Mouse (Mus musculus): ENCODE results near the gene Efna2. TPM values are rescaled to one million over a fixed set of nuclear protein-coding genes. Genes with fewer than 3 reads are reported as not detected.
A peak's percentile ranks its signal among the peaks of the same experiment; 100 is the strongest.
"Not testable (repeated sequence)": the region's sequence is repeated elsewhere in the genome, so short reads cannot be mapped to it uniquely, and the experiment has no call there.

Gene Efna2
- total RNA-seq, 2 experiments from 2014 or later = 1.1 to 1.4 TPM

- intact Hi-C loops (cut with DNase I) = no loop called here
- DNase-seq = no peak
Observed at GRCm38 (mm10) chr10:80164161-80164997, 14.9 kb upstream of the Efna2 start.

DNA sequence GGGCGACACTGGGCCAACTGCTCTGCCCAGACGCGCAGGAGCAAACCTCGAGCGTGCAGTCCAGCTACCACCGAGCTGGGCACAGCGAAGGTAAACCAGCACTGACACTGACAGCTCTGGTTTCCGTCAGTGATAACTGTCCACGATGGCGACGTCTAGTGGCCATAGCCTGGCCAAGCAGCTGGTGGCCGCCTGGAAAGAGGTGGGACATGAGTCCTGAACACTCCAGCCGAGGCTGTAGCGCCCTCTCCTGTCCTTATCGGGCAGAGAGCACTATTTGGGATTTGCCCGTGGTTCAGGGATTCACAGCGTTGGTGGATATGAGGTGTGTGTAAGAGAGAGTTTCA is 14.3 kb upstream of the Efna2 start:
- intact Hi-C loops (cut with DNase I) = loop anchor here (1.0 kb wide), 1 partner anchor 20 kb away; no protein-coding TSS in a partner anchor
- DNase-seq = peak; percentile 95 to 98

GRCm38 (mm10) chr10:80165392-80166128 is 13.7 kb upstream of the Efna2 start, which contains the start of gene Cirbp:
Cirbp (plus strand) TSS chr10:80165985.
- intact Hi-C loops (cut with DNase I) = loop anchor here (1.0 kb wide), 1 partner anchor 20 kb away; no protein-coding TSS in a partner anchor
- DNase-seq = no peak

DNA sequence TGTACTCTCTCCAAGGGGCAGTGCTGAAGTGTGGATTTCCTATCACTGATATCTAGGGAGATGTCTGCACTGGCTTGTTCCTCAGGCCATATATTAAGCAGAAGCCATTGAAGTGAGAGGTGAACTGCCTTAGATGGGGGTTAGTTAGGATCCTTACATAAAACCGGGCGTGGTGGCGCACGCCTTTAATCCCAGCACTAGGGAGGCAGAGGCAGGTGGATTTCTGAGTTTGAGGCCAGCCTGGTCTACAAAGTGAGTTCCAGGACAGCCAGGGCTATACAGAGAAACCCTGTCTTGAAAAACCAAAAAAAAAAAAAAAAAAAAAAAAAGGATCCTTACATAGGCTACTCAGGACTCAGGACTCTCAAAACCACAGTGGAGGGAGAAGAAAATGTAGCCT is 13.1 kb upstream of the Efna2 start:
- intact Hi-C loops (cut with DNase I) = not testable (repeated sequence)

GRCm38 (mm10) chr10:80167460-80168037 is 11.7 kb upstream of the Efna2 start:
- peak; percentile 98 to 99 for DNase-seq
- intact Hi-C loops (cut with DNase I) = no loop called here

More for the DNA sequence above, 13.1 kb upstream of the Efna2 start:
- not testable (repeated sequence) for DNase-seq

DNA sequence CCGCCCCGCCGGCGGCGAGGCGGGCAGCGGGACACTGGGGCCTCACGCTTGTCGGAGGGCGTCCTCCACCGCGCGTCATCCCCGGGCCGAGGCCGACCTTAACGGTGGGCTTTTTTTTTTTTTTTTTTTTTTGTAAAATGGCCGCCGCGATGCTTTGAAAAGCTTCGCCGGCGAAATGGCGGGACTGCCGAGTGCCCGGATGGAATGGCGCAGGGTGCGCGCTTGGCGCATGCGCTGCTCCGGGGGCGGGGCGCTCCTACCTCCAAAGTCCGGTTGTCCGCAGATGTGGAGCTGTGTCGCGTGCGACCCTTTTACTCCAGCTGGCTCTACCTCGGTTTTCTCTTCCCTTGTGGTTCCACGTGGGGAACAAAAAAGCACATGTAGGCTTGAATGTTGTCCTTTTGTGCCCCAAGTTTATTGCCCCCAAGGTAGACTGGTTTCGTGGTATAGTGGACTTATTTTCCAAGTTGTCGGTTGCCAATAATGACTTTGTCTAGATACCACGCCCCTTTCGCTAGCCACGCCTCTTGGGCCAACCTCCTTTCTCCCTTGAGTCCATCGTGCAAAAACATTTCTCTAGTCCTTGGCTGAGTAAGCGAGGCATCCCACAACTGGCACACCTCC is 11.1 kb upstream of the Efna2 start:
- intact Hi-C loops (cut with DNase I) = no loop called here
- peak; percentile 94 to 97 for DNase-seq

GRCm38 (mm10) chr10:80169070-80169469 is 10.2 kb upstream of the Efna2 start:
- intact Hi-C loops (cut with DNase I) = no loop called here
- DNase-seq = no peak

DNA sequence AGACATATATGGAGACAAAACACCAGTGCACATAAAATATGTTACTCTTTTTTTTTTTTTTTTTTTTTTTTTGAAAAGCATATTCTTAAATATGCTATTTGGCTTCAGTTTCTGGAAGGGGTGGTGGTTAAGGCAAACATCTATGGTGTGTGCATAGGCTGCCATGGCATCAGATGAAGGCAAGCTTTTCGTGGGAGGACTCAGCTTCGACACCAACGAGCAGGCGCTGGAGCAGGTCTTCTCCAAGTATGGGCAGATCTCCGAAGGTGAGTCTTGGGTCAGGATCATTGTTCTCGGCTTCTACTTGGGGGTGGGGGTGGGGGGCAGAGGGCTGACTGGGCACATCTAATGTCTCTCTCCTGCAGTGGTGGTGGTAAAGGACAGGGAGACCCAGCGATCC is 9.6 kb upstream of the Efna2 start:
- intact Hi-C loops (cut with DNase I) = no loop called here
- no peak for DNase-seq

DNA sequence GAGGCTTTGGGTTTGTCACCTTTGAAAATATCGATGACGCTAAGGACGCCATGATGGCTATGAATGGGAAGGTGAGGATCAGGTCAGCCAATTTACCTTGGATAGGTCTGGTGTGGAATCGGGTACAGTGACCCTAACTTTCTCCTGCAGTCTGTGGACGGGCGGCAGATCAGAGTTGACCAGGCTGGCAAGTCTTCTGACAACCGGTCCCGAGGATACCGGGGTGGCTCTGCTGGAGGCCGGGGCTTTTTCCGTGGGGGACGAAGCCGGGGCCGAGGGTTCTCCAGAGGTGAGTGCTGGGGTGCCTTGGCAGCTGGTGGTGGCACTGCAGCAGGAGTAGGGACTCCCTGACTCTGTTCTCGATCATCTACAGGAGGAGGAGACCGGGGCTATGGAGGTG is 9.2 kb upstream of the Efna2 start:
- intact Hi-C loops (cut with DNase I) = no loop called here
- DNase-seq = no peak

DNA sequence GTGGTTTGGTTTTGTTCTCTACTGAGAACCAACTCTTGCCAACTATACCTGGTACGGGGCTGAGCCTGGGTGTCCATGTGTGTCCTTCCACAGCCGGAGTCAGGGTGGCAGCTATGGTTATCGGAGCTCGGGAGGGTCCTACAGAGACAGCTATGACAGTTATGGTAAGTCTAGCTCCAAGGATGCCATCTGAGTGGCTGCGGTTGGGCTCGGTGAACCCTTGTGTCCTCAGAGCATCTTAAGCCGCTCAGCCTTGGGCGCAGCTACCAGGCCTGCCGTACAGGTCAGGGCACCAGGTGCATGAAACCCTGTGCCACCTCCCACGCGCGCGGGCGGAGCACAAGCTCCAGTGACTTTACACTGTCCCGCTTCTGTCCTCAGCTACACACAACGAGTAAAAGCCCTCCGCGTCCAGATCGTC is 8.7 kb upstream of the Efna2 start:
- intact Hi-C loops (cut with DNase I) = no loop called here
- DNase-seq = no peak

DNA sequence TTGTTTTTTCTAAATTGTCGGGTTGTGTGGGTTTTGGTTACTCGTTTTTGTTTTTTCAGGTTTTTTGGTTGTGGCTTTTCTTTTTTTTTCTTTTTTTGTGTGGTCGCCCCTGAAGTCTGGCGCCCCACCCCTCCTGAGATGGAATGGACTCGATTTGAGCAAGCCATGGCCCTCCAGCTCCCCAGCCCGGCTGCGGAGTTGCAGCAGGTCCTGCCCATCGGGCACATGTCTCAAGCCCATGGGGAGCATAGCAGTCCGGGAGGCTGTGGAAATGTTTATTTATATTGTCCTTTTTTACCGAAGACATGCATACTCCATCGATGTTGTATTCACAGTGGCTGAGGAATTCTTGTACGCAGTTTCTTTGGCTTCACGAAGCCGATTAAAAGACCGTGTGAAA is 8.0 kb upstream of the Efna2 start:
- no peak for DNase-seq
- intact Hi-C loops (cut with DNase I) = no loop called here

DNA sequence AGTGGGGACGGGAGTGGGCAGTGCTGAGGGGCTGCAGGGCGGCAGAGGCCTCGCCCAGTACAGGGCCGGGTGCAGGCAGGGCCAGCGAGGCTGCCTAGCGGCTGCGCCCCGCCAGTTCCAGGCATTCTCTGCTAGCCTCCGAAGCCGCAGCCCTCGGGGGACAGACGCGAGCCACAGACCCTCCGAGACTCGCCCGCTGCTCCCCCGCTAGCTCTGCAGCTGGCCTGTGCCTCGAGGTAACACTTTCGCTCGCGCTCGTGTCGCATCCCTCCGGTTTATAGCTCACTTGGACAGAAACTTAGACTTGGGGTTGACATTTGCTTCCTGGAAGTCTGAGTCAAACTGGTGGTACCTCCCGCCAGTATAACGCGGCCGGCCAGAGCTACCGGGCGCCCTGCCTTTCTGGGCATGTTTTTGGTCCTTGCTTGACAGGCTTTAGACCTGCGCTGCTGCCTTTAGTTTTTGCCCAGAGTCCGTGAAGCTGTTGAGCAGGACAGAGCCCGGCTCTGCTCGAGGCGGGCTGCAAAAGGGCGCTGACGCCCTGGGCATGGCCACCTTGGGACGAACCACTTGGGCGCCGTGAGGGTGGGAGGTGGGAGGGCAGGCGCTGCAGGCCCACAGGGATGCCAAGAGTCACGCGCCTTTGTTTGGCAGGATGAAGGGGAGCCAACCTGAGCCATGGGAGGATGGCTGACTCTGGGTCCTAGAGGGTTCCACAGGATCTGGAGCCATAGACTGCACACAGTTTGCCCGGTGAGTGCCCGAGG is 7.3 kb upstream of the Efna2 start:
- intact Hi-C loops (cut with DNase I) = no loop called here
- DNase-seq = no peak

- intact Hi-C loops (cut with DNase I) = no loop called here
- DNase-seq = peak; percentile 86 to 87
Observed at GRCm38 (mm10) chr10:80172527-80173292, 6.6 kb upstream of the Efna2 start, which contains the start of gene 1600002K03Rik. 1600002K03Rik (plus strand) TSS chr10:80172944.

- no peak for DNase-seq
- intact Hi-C loops (cut with DNase I) = no loop called here
Observed at GRCm38 (mm10) chr10:80173358-80173757, 5.9 kb upstream of the Efna2 start.

DNA sequence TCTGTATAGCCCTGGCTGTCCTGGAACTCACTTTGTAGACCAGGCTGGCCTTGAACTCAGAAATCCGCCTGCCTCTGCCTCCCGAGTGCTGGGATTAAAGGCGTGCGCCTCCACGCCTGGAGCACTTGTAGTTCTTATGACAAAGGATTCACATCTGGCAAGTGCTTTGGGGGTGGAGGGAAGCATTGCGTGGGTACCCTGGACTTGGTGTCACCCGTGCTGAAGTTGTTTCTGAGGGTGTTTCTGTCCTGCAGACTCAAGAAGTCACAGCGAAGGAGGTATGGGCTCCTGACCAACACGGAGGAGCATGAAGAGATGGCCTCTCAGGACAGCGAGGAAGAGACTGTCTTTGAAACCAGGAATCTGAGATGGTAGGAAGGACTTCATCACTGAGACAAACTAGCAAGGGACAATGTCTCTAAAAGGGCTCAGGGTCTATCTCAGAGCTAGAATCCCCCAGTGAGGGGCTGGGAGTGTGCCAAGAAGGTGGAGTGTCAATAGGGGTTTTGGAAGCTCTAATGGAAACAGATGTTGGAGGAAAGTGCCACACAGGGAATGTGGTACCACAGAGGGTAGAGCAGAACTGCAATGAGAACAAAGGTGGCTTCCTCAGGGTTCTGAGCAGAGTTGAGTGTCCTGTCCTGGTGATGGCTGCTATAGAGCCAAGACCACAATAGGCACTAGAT is 5.2 kb upstream of the Efna2 start:
- DNase-seq = no peak
- intact Hi-C loops (cut with DNase I) = no loop called here

DNA sequence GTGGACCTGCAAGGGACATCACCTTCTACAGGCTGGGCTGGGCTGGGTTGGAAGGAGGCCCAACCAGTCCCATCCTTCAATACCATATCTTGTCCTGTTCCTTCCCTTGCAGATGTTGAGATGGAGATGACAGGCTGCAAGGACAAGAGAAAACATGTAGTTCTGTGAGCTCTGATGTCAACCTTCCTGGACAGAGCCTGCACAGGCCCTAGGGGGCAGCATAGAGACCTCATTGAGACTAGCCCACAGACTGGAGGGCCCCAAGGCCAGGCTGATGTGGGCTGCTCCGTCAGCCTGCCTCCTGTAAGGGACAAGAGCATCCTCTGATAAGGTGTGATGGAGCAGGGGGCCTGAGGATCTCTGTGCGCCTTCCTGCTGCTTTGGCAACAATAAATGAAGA is 4.6 kb upstream of the Efna2 start:
- intact Hi-C loops (cut with DNase I) = loop anchor here (1.0 to 5.0 kb wide), 2 partner anchors 71 to 168 kb away; no protein-coding TSS in a partner anchor
- peak in 1 of 2 experiments; percentile 44 for DNase-seq

GRCm38 (mm10) chr10:80175536-80176269 is 3.6 kb upstream of the Efna2 start:
- intact Hi-C loops (cut with DNase I) = loop anchor here (1.0 to 5.0 kb wide), 2 partner anchors 70 to 167 kb away; no protein-coding TSS in a partner anchor
- DNase-seq = peak in 1 of 2 experiments; percentile 57

Measured in heart, postnatal 14 days (tissue).